Mouse (Mus musculus): Measurements from ENCODE around the gene Ppp1r13b. TPM values are rescaled to one million over a fixed set of nuclear protein-coding genes. Genes with fewer than 3 reads are reported as not detected.

Gene Ppp1r13b
- polyA plus RNA-seq, 1 experiment from 2014 or later = 18.3 TPM

DNA sequence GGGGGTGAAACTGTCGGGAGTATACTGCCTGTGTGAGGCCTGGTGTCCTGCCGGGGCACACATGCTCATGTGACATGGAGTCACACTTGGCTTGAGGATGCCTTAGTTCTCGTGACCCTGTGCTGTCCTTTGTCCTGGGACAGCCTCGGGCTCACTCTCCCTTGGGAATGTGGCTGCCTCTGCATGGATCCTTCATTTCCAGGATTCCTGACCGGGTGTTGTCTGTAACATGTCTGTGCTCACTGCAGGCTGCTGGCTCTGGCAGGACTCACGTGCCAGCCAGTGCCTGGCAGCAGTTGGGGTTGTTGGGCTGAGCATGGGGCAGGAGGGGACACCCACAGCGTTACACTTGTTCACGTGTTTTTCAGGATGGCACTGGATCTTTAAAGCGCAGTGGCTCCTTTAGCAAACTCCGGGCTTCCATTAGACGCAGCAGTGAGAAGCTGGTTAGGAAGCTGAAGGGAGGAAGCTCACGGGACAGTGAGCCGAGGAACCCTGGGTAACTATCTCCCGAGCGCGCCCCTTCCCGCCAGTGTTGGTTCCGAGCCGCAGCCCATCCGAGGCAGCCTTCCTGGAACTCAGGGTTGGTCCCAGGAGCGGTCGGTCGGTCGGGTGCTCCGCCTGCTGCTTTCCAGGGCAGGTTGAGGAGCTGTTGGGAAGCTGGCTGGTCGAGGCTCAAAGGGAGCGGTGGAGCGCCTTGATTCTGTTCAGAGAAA is 112.6 kb downstream of the Ppp1r13b start:
- Histone ChIP-seq H3K27ac (no peak overlapping the region), H3K9me3 (no peaks in the 10 kb centered on the region), H3K36me3 (peaks cover 91% of the 10 kb centered on the region), H3K4me3 (no peak overlapping the region), H3K9ac (no peak overlapping the region), H3K4me2 (replicated peaks) (no peak overlapping the region), H3K27me3 (replicated peaks) (no peaks in the 10 kb centered on the region), H3K4me1 (0 out of 2 replicates have a peak, but pooled peaks cover 3% of the 10 kb centered on the region)
- ATAC-seq (ENCODE audit: low FRiP score, low read depth) = no peak
- 92% methylated on average over 28 of the region's 28 CpGs for WGBS

- no peak overlapping the region for H3K27ac ChIP-seq
- H3K4me2 ChIP-seq (replicated peaks) = no peak overlapping the region
- H3K4me1 ChIP-seq = 0 out of 2 replicates have a peak, but pooled peaks cover 3% of the 10 kb centered on the region
- H3K36me3 ChIP-seq = peaks cover 92% of the 10 kb centered on the region
- no peaks in the 10 kb centered on the region for H3K27me3 ChIP-seq (replicated peaks)
- no peak for ATAC-seq (ENCODE audit: low FRiP score, low read depth)
- H3K4me3 ChIP-seq = no peak overlapping the region
- no peaks in the 10 kb centered on the region for H3K9me3 ChIP-seq
- no peak overlapping the region for H3K9ac ChIP-seq
- 95% methylated on average over 18 of the region's 18 CpGs for WGBS
Measured at GRCm38 (mm10) chr12:111794526-111795179, 113.3 kb downstream of the Ppp1r13b start.

DNA sequence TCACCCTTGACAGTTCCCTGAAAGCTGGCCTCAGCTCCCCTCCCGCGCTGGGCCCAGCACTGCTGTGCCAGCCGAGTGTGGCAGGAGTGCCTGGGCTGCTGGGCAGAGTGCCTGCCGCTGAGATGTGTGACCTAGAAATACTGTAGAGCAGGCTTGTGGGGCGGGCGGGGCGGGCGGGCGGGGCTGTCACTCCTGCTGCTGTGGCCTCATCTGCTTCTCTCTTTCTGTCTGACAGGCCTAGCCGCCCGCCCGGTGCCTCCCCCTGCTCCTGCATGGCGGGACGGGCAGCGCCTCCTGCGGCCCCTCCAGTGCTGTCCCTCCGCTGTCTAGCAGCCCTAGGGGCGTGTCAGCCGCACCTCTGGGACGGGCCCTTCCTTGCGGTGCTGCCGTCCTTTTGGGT is 113.8 kb downstream of the Ppp1r13b start:
- no peaks in the 10 kb centered on the region for H3K27me3 ChIP-seq (replicated peaks)
- H3K4me3 ChIP-seq = no peak overlapping the region
- peaks cover 94% of the 10 kb centered on the region for H3K36me3 ChIP-seq
- H3K9ac ChIP-seq = no peak overlapping the region
- 0 out of 2 replicates have a peak, but pooled peaks cover 3% of the 10 kb centered on the region for H3K4me1 ChIP-seq
- H3K4me2 ChIP-seq (replicated peaks) = no peak overlapping the region
- ATAC-seq (ENCODE audit: low FRiP score, low read depth) = no peak
- WGBS = 83% methylated on average over 22 of the region's 22 CpGs
- no peaks in the 10 kb centered on the region for H3K9me3 ChIP-seq
- H3K27ac ChIP-seq = no peak overlapping the region

GRCm38 (mm10) chr12:111791474-111792104 is 116.3 kb downstream of the Ppp1r13b start:
- H3K36me3 ChIP-seq = peaks cover 96% of the 10 kb centered on the region
- no peaks in the 10 kb centered on the region for H3K9me3 ChIP-seq
- 85% methylated on average over 13 of the region's 13 CpGs for WGBS
- 0 out of 2 replicates have a peak, but pooled peaks cover 3% of the 10 kb centered on the region for H3K4me1 ChIP-seq
- ATAC-seq (ENCODE audit: low FRiP score, low read depth) = no peak
- H3K27ac ChIP-seq = no peak overlapping the region
- H3K9ac ChIP-seq = no peak overlapping the region
- H3K4me2 ChIP-seq (replicated peaks) = no peak overlapping the region
- no peak overlapping the region for H3K4me3 ChIP-seq
- H3K27me3 ChIP-seq (replicated peaks) = no peaks in the 10 kb centered on the region

DNA sequence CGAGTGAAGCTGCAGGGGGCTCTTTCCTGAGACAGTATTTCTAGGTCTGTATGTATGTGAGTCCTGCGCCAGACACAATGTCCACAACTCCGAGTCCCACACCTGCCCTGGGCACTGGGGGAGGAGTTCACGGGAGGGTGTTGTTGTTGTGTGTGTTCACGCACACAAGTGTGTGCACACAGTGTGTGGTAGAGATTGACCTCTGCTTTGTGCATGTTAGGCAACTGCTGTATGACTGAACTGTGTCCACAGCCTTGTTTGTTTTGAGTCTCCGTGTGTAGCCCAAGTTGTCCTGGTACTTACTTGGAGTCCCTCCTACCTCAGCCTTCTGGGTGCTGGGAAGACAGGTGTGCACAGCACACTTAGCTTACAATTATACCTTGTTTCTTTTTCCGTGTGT is 117.3 kb downstream of the Ppp1r13b start:
- no peaks in the 10 kb centered on the region for H3K27me3 ChIP-seq (replicated peaks)
- H3K27ac ChIP-seq = no peak overlapping the region
- H3K36me3 ChIP-seq = peaks cover 96% of the 10 kb centered on the region
- H3K9me3 ChIP-seq = no peaks in the 10 kb centered on the region
- no peak overlapping the region for H3K4me3 ChIP-seq
- no peak overlapping the region for H3K9ac ChIP-seq
- no peak for ATAC-seq (ENCODE audit: low FRiP score, low read depth)
- H3K4me2 ChIP-seq (replicated peaks) = no peak overlapping the region
- 0 out of 2 replicates have a peak, but pooled peaks cover 3% of the 10 kb centered on the region for H3K4me1 ChIP-seq
- WGBS = 97% methylated on average over 7 of the region's 7 CpGs

DNA sequence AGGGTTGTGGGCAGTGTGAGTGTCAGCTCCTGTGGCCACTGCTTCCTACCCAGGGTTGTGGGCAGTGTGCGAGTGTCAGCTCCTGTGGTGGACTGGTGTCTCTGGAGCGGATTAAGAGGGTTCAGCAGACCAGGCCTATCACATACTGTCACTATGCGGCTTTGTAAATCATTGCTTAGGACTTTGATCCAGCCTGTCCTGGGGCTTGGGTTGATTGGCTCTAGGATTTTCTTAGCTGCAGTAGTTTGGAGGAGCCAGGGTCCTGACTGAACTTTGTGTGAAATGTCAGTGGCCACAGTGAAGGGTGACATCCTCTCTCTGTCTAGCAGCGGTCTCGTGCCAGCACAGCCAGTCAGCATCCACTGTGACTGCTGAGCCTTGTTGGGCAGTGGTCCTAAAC is 117.8 kb downstream of the Ppp1r13b start:
- Histone ChIP-seq H3K36me3 (peaks cover 96% of the 10 kb centered on the region), H3K9me3 (no peaks in the 10 kb centered on the region), H3K9ac (no peak overlapping the region), H3K4me3 (no peak overlapping the region), H3K27ac (no peak overlapping the region), H3K4me2 (replicated peaks) (no peak overlapping the region), H3K27me3 (replicated peaks) (no peaks in the 10 kb centered on the region), H3K4me1 (0 out of 2 replicates have a peak, but pooled peaks cover 3% of the 10 kb centered on the region)
- ATAC-seq (ENCODE audit: low FRiP score, low read depth) = no peak
- 91% methylated on average over 5 of the region's 5 CpGs for WGBS

DNA sequence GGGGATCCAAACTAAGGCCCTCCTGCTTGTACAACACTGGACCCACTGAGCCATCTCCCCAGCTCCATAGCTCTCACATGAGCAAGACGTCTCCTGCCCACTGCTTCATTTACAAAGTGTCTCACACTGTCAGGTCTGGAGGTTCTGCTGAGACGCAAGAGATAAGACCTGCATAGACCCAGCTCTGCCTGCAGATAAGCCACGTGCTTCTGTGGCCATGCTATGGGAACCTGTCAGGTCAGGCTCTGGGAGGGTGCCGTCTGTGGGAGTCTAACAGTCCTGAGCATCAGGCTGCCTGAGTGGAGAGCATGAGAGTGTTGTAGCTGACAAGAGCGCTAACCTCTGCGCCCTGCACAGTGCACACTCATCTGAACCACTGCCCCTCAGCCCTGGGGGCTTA is 120.9 kb downstream of the Ppp1r13b start:
- Histone ChIP-seq H3K27me3 (replicated peaks) (no peaks in the 10 kb centered on the region), H3K9me3 (no peaks in the 10 kb centered on the region), H3K9ac (no peak overlapping the region), H3K4me2 (replicated peaks) (no peak overlapping the region), H3K4me1 (0 out of 2 replicates have a peak, but pooled peaks cover 3% of the 10 kb centered on the region), H3K4me3 (no peak overlapping the region), H3K27ac (no peak overlapping the region), H3K36me3 (peaks cover 96% of the 10 kb centered on the region)
- ATAC-seq (ENCODE audit: low FRiP score, low read depth) = no peak
- 95% methylated on average over 6 of the region's 6 CpGs for WGBS

DNA sequence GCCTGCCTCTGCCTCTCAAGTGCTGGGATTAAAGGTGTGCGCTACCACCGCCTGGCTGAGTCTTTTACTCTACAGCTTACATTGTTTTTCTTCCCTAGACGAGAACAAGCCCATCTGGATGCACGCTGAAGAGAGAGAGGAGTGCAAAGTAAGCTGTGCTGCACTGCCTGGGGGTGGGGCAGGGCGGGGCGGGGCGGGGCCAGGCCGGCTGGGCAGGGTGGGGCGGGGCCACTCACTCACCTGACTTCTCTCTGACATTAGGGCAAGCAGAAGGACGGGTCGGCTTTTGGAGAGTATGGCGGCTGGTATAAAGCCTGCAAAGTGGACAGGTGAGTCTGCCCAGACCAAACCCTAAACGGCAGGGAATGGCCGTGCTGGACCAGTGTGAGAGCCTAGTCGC is 122.7 kb downstream of the Ppp1r13b start:
- Histone ChIP-seq H3K9ac (no peak overlapping the region), H3K4me3 (no peak overlapping the region), H3K27ac (no peak overlapping the region), H3K4me2 (replicated peaks) (no peak overlapping the region), H3K27me3 (replicated peaks) (no peaks in the 10 kb centered on the region), H3K36me3 (peaks cover 96% of the 10 kb centered on the region), H3K4me1 (no peaks in the 10 kb centered on the region), H3K9me3 (no peaks in the 10 kb centered on the region)
- ATAC-seq (ENCODE audit: low FRiP score, low read depth) = no peak
- 68% methylated on average over 15 of the region's 15 CpGs for whole genome bisulfite sequencing

DNA sequence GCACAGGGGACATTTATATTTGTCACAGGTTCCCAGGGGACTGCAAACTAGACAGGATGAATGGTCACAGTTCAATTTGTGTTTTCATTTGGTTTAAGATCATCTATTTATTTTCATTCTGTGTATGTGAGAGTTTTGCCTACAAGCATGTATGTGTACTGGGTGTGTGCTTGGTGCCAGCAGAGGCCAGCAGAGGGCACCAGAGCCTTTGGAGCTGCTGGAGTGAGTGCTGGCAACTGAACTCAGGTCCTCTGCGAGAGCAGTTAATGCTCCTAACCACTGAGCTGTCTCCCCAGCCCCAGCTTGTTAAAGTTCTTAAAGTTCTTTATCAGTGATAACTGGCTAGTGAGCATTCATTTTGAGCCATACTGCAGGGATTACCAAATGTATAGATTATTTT is 128.4 kb downstream of the Ppp1r13b start:
- no peaks in the 10 kb centered on the region for H3K9me3 ChIP-seq
- H3K36me3 ChIP-seq = peaks cover 95% of the 10 kb centered on the region
- H3K9ac ChIP-seq = no peak overlapping the region
- no peak overlapping the region for H3K27ac ChIP-seq
- no peaks in the 10 kb centered on the region for H3K4me1 ChIP-seq
- ATAC-seq (ENCODE audit: low FRiP score, low read depth) = no peak
- H3K4me2 ChIP-seq (replicated peaks) = no peak overlapping the region
- 97% methylated on average over 1 of the region's 1 CpGs for WGBS
- no peaks in the 10 kb centered on the region for H3K27me3 ChIP-seq (replicated peaks)
- H3K4me3 ChIP-seq = no peak overlapping the region

Other genes with a start within 250 kb of the Ppp1r13b start
- 2,325 and 2,426 TPM in 2 replicates for gene Ckb, start 235.8 kb downstream of the Ppp1r13b start, polyA plus RNA-seq (2016; fragmentation: Nextera tagmentation; extraction: Ambion mirVana)
- gene Trmt61a, start 230.0 kb downstream of the Ppp1r13b start, polyA plus RNA-seq (2016; fragmentation: Nextera tagmentation; extraction: Ambion mirVana) = 12.0 and 12.1 TPM in 2 replicates
- 60.1 and 61.8 TPM in 2 replicates for gene Bag5, start 194.9 kb downstream of the Ppp1r13b start, polyA plus RNA-seq (2016; fragmentation: Nextera tagmentation; extraction: Ambion mirVana)
- gene Apopt1, start 194.8 kb downstream of the Ppp1r13b start, polyA plus RNA-seq (2016; fragmentation: Nextera tagmentation; extraction: Ambion mirVana) = 54.6 and 57.3 TPM in 2 replicates
- 481 and 504 TPM in 2 replicates for gene Klc1, start 149.3 kb downstream of the Ppp1r13b start, polyA plus RNA-seq (2016; fragmentation: Nextera tagmentation; extraction: Ambion mirVana)
- 5.5 and 7.5 TPM in 2 replicates for gene Xrcc3, start 94.2 kb downstream of the Ppp1r13b start, polyA plus RNA-seq (2016; fragmentation: Nextera tagmentation; extraction: Ambion mirVana)
- gene Zfyve21, start 93.9 kb downstream of the Ppp1r13b start, polyA plus RNA-seq (2016; fragmentation: Nextera tagmentation; extraction: Ambion mirVana) = 48.8 and 50.9 TPM in 2 replicates
- 637 and 665 TPM in 2 replicates for gene Atp5mpl, start 58.9 kb upstream of the Ppp1r13b start, polyA plus RNA-seq (2016; fragmentation: Nextera tagmentation; extraction: Ambion mirVana)
- 0.65 and 0.75 TPM in 2 replicates for gene Tdrd9, start 63.4 kb upstream of the Ppp1r13b start, polyA plus RNA-seq (2016; fragmentation: Nextera tagmentation; extraction: Ambion mirVana)
- gene Rd3l, start 73.2 kb upstream of the Ppp1r13b start, polyA plus RNA-seq (2016; fragmentation: Nextera tagmentation; extraction: Ambion mirVana) = not detected in 2 replicates
- gene Aspg, start 198.6 kb upstream of the Ppp1r13b start, polyA plus RNA-seq (2016; fragmentation: Nextera tagmentation; extraction: Ambion mirVana) = 0.60 and 0.96 TPM in 2 replicates
- gene Kif26a, start 238.1 kb upstream of the Ppp1r13b start, polyA plus RNA-seq (2016; fragmentation: Nextera tagmentation; extraction: Ambion mirVana) = 5.2 and 6.0 TPM in 2 replicates